Mouse (Mus musculus) midbrain, embryonic 12.5 days (tissue): ENCODE results near the gene Helz. TPM values are rescaled to one million over a fixed set of nuclear protein-coding genes. Genes with fewer than 3 reads are reported as not detected.

ENCODE experiments used
- ATAC-seq: fragments of 200-750 bp; cut with Nextera tagmentation; 2 replicates; pipeline ENCODE4 v1.8.0; 2017; ENCODE audit warnings: low read depth, moderate TSS enrichment, moderate library complexity; ENCODE audit not compliant: low FRiP score
- H3K27ac ChIP-seq: fragments of 300-500 bp; sonication (generic); replicated peaks from 2 replicates; pipeline ENCODE4 v1.5.1; 2016; ENCODE audit warnings: mild to moderate bottlenecking
- H3K27me3 ChIP-seq: fragments of 300-500 bp; sonication (generic); 2 replicates; pipeline ENCODE4 v1.6.1; 2016; ENCODE audit warnings: mild to moderate bottlenecking
- H3K36me3 ChIP-seq: fragments of 300-500 bp; sonication (generic); 2 replicates; pipeline ENCODE4 v1.6.1; 2016
- H3K4me1 ChIP-seq: fragments of 300-500 bp; sonication (generic); 2 replicates; pipeline ENCODE4 v1.6.1; 2016
- H3K4me2 ChIP-seq: fragments of 300-500 bp; sonication (generic); replicated peaks from 2 replicates; pipeline ENCODE4 v1.6.1; 2016; ENCODE audit warnings: mild to moderate bottlenecking, moderate library complexity
- H3K4me3 ChIP-seq: fragments of 300-500 bp; sonication (generic); 2 replicates; pipeline ENCODE4 v1.5.1; 2016; ENCODE audit warnings: mild to moderate bottlenecking
- H3K9ac ChIP-seq: fragments of 300-500 bp; sonication (generic); replicated peaks from 2 replicates; pipeline ENCODE4 v1.6.1; 2016; ENCODE audit warnings: mild to moderate bottlenecking, moderate library complexity
- H3K9me3 ChIP-seq: fragments of 300-500 bp; sonication (generic); 2 replicates; pipeline ENCODE4 v1.6.1; 2016; ENCODE audit warnings: mild to moderate bottlenecking
- WGBS: fragments of 180-500 bp; shearing (Covaris S2); methylation state at CpG from one replicate; pipeline ENCODE4 v1.1.7; 2016; 5-methylcytosine and 5-hydroxymethylcytosine counted together
- polyA plus RNA-seq: library from polyadenylated mRNA; unstranded; fragments of >200 nt; fragmentation: Nextera tagmentation; extraction: Ambion mirVana; gene quantifications from 2 replicates; pipeline ENCODE4 v1.2.1, GENCODE M21; 2016

The Helz gene
- polyA plus RNA-seq, 1 experiment from 2014 or later = 20.4 TPM

- Histone ChIP-seq H3K27me3 (no peaks in the 10 kb centered on the region), H3K9ac (no peak overlapping the region), H3K36me3 (peaks cover 61% of the 10 kb centered on the region), H3K4me3 (no peak overlapping the region), H3K4me2 (no peak overlapping the region), H3K27ac (no peak overlapping the region), H3K9me3 (no peaks in the 10 kb centered on the region), H3K4me1 (no peaks in the 10 kb centered on the region)
- no peak for ATAC-seq
- WGBS = 92% methylated on average over 4 of the region's 4 CpGs
Measured at GRCm38 (mm10) chr11:107660452-107660851, 112.7 kb downstream of the Helz start.

DNA sequence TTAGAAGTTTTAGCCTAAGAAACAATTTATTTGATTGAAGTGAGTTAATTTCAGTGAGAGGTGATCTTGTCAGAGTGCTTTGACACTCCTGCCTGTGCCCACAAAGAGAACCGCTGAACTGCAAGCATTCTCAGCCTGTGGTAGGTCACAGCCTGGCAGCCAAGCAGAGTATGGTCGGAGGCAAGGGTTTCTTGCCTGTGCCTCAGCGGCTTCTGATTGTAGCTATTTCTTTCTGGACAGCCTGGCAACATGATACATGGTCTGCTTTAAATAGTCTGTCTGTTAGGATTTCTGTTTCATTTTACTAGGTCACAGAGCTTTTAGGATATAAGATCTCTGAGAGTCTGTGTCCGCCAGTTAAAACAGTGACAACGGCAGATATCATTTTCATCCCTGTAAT is 114.9 kb downstream of the Helz start:
- H3K27me3 ChIP-seq = no peaks in the 10 kb centered on the region
- no peak for ATAC-seq
- H3K4me3 ChIP-seq = no peak overlapping the region
- H3K36me3 ChIP-seq = peaks cover 63% of the 10 kb centered on the region
- no peak overlapping the region for H3K27ac ChIP-seq
- no peak overlapping the region for H3K4me2 ChIP-seq
- H3K9ac ChIP-seq = no peak overlapping the region
- H3K4me1 ChIP-seq = no peaks in the 10 kb centered on the region
- H3K9me3 ChIP-seq = no peaks in the 10 kb centered on the region
- WGBS = 86% methylated on average over 5 of the region's 5 CpGs

- Histone ChIP-seq H3K4me3 (no peak overlapping the region), H3K36me3 (peaks cover 72% of the 10 kb centered on the region), H3K4me1 (no peaks in the 10 kb centered on the region), H3K27me3 (no peaks in the 10 kb centered on the region), H3K27ac (no peak overlapping the region), H3K4me2 (no peak overlapping the region), H3K9me3 (no peaks in the 10 kb centered on the region), H3K9ac (no peak overlapping the region)
- ATAC-seq = no peak
- WGBS = 94% methylated on average over 2 of the region's 2 CpGs
Measured at GRCm38 (mm10) chr11:107667542-107667941, 119.8 kb downstream of the Helz start.

DNA sequence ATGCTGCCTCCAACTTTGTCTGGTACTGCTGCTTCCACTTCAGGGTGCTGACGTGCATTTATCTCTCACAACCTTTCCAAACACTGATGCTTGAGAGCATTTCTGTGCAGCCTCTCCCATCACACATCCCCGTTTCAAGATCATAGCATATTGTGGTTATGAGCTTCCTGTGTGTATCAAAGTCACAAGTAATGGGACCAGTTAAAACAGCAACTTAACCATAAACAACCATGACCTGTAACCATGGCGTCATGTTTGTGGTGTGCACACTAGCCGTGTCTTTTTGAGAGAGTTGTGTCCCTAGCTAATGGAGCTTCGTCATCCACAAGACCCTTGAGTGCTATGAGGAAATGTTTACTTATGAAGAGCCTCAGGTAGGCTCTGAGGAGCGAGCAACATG is 120.5 kb downstream of the Helz start:
- WGBS = 94% methylated on average over 6 of the region's 6 CpGs
- Histone ChIP-seq H3K9ac (no peak overlapping the region), H3K27ac (no peak overlapping the region), H3K27me3 (no peaks in the 10 kb centered on the region), H3K36me3 (peaks cover 70% of the 10 kb centered on the region), H3K4me3 (no peak overlapping the region), H3K9me3 (no peaks in the 10 kb centered on the region), H3K4me2 (no peak overlapping the region), H3K4me1 (no peaks in the 10 kb centered on the region)
- ATAC-seq = no peak

DNA sequence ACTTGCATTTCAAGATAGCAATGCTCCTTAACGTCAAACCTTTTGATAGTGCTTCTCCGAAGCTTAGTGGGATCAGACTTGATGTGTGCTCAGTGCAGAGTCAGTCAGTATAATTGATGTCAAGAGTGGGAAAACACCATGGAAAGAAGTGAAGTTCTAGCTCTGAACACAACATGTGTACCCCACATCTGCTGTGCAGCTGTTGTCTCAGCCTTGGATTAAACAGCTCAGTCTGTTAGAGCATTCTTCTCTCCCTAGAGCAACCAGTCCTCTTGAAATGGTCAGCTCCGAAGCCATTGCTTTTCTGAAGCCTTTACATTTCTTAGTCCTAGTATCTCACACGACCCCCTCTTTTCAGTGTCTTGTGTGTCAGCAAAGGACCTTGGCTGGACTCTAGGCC is 121.2 kb downstream of the Helz start:
- Histone ChIP-seq H3K4me1 (no peaks in the 10 kb centered on the region), H3K27me3 (no peaks in the 10 kb centered on the region), H3K4me3 (no peak overlapping the region), H3K9me3 (no peaks in the 10 kb centered on the region), H3K36me3 (peaks cover 70% of the 10 kb centered on the region), H3K4me2 (no peak overlapping the region), H3K9ac (no peak overlapping the region), H3K27ac (no peak overlapping the region)
- no peak for ATAC-seq
- WGBS = 81% methylated on average over 4 of the region's 4 CpGs

- WGBS = 78% methylated on average over 5 of the region's 5 CpGs
- no peak for ATAC-seq
- peaks cover 44% of the 10 kb centered on the region for H3K36me3 ChIP-seq
Measured at GRCm38 (mm10) chr11:107674006-107674405, 126.3 kb downstream of the Helz start.

DNA sequence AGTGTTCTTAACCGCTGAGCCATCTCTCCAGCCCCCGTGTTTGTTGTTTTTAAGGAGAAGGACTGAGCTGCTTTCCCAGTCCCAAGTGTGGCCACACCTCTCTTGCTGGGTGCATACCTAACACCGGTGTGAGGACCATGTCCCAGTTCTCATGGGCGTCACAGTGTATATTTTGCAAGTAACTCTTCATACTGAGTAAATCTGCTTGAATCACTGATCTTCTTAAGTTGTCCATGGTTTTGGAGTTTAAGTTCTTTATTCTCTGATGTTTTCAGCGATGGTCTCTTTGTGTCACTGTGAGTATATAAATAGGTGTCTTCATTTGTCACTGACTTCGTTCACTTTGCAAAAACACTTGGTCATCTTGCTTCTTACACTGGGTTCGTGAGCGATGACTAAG is 126.9 kb downstream of the Helz start:
- Histone ChIP-seq H3K27ac (no peak overlapping the region), H3K27me3 (no peaks in the 10 kb centered on the region), H3K4me3 (no peak overlapping the region), H3K36me3 (peaks cover 40% of the 10 kb centered on the region), H3K9me3 (no peaks in the 10 kb centered on the region), H3K4me2 (no peak overlapping the region), H3K9ac (no peak overlapping the region), H3K4me1 (peaks cover 12% of the 10 kb centered on the region)
- 94% methylated on average over 8 of the region's 8 CpGs for WGBS
- no peak for ATAC-seq

More at GRCm38 (mm10) chr11:107674006-107674405, 126.3 kb downstream of the Helz start:
- Histone ChIP-seq H3K9me3 (no peaks in the 10 kb centered on the region), H3K4me3 (no peak overlapping the region), H3K4me2 (no peak overlapping the region), H3K27ac (no peak overlapping the region), H3K4me1 (peaks cover 12% of the 10 kb centered on the region), H3K27me3 (no peaks in the 10 kb centered on the region), H3K9ac (no peak overlapping the region)

GRCm38 (mm10) chr11:107675246-107675645 is 127.5 kb downstream of the Helz start:
- no peak for ATAC-seq
- 88% methylated on average over 10 of the region's 10 CpGs for WGBS

DNA sequence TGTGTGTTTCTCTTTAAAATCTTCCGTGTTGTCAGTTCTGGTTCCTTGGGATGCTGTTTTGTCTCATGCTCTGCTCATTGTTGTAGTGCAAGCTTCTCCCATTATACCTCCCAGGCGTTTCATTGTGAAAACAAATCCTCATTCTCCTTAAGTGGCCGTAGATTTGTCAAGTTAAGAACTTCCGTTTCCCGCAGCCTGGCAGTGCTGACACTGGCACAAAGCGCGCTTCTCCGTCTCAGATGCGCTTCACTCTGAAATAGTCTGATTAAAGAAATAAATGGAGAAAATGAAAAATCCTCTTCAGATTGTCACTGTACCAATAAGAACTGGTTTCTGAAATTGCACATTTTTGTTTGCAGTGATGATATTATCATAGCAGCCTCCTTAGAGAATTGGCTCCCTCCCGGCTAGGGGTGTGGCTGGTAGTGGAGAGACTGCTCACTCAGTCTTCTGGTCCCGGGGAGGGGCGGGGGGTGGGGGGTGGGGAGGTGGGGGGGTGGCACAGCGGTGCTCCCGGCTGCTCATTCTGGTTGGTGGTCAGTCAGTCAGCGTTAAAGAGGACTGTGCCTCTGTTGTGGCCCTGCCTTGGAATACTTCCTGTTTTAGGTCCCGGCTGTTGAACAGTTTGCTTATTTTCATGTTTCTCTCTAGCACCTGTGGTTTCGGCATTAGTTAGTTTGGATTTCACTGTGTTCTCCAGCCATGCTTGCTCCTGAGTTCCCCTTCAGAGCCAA is 128.6 kb downstream of the Helz start:
- Histone ChIP-seq H3K27me3 (no peaks in the 10 kb centered on the region), H3K27ac (peak overlapping the region; percentile 30; the same call in 1 of the 2 replicates)
- 43% methylated on average over 17 of the region's 17 CpGs for WGBS

More at GRCm38 (mm10) chr11:107675246-107675645, 127.5 kb downstream of the Helz start:
- Histone ChIP-seq H3K9ac (no peak overlapping the region), H3K4me3 (no peak overlapping the region), H3K9me3 (no peaks in the 10 kb centered on the region), H3K36me3 (peaks cover 35% of the 10 kb centered on the region), H3K4me1 (peaks cover 12% of the 10 kb centered on the region), H3K4me2 (no peak overlapping the region), H3K27me3 (no peaks in the 10 kb centered on the region), H3K27ac (no peak overlapping the region)

GRCm38 (mm10) chr11:107682694-107683355 is 135.1 kb downstream of the Helz start:
- H3K4me2 ChIP-seq = no peak overlapping the region
- H3K9ac ChIP-seq = peak overlapping the region; percentile 21; the same call in 1 of the 2 replicates
- 28% methylated on average over 9 of the region's 9 CpGs for WGBS

More for the DNA sequence above, 128.6 kb downstream of the Helz start:
- Histone ChIP-seq H3K4me1 (peaks cover 12% of the 10 kb centered on the region), H3K9me3 (no peaks in the 10 kb centered on the region), H3K4me2 (peak overlapping the region; percentile 19; the same call in 1 of the 2 replicates), H3K4me3 (no peak overlapping the region), H3K9ac (no peak overlapping the region), H3K36me3 (peaks cover 24% of the 10 kb centered on the region)
- no peak for ATAC-seq

DNA sequence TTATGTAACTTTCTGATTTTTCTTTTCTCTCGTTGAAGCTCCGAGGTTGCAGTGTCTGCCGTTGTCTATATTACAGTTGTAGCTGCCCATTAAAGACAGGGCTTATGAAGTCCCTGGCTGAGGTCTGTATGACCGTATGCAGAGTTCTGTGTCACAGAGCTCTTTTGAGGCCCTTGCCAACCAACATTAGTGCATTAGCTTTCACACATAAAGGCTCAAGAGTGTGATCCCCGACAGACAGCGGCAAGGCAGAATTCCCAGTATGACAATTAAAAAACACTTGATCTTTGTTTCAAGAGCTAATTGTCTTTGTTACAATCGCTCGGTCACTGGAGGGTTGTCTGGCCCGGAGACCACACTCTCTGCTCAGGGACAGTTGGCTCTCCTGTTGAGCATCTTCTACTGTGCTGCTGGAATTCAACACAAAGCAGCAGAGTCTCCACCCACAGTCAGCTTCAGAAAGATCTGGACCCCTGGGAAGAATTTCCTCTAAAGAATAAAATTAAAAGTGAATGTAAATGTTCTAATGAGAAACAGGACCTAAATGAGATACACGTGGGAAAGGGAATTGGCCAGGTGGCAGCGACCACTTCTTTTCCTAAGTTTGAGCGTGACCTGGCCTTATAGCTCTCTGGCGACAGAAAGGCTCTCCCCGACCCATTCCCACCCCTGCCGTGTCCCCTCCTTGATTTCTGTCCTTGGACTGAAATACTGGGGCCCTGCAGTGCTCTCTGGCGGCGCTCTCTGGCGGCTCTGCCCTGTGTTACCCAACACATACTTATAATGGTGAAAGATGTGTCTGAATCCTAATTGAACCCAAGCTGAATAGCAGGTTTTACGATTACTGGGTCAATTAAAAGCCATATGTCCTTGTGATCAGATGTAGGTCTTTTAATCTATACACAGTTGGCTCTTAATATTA is 136.1 kb downstream of the Helz start:
- H3K27ac ChIP-seq = peak overlapping the region; percentile 60; the same call in 1 of the 2 replicates
- peaks cover 27% of the 10 kb centered on the region for H3K4me1 ChIP-seq
- 55% methylated on average over 19 of the region's 19 CpGs for WGBS
- H3K9ac ChIP-seq = no peak overlapping the region
- no peaks in the 10 kb centered on the region for H3K27me3 ChIP-seq
- peak; percentile 52; the same call in 1 of the 2 replicates for ATAC-seq
- no peaks in the 10 kb centered on the region for H3K9me3 ChIP-seq
- H3K4me3 ChIP-seq = no peak overlapping the region
- H3K36me3 ChIP-seq = peaks cover 22% of the 10 kb centered on the region
- H3K4me2 ChIP-seq = no peak overlapping the region

More at GRCm38 (mm10) chr11:107682694-107683355, 135.1 kb downstream of the Helz start:
- Histone ChIP-seq H3K27me3 (no peaks in the 10 kb centered on the region), H3K9me3 (no peaks in the 10 kb centered on the region), H3K36me3 (peaks cover 17% of the 10 kb centered on the region), H3K4me3 (no peak overlapping the region), H3K4me1 (peaks cover 27% of the 10 kb centered on the region), H3K27ac (peak overlapping the region; percentile 60)
- ATAC-seq = peak; percentile 63; the same call in 1 of the 2 replicates
